Mouse (Mus musculus): ENCODE results near the gene Ccn1.
A peak's percentile ranks its signal among the peaks of the same experiment; 100 is the strongest.

Gene Ccn1

DNA sequence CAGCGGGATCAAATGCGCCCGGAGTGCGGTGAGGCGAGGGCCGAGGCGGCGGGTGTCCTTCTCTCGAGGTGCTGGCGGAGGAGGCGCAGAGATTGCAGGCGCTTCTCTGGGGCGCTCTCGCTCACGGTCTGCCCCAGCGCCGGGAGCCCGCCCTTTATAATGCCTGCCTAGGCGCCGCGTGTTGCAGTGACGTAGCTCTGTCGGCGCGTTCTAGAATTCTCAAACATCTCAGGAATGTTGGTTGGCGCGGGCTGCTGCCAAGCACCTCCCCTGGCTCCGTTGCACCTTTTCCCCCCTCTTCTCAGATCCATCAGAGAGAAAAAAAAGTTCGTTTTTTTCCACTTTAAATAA is at the start of gene Ccn1:
Gene Ccn1 (minus strand): TSS at position 130 of the 351 bp plus-strand sequence.
- DNase-seq: peak; percentile 95

DNA sequence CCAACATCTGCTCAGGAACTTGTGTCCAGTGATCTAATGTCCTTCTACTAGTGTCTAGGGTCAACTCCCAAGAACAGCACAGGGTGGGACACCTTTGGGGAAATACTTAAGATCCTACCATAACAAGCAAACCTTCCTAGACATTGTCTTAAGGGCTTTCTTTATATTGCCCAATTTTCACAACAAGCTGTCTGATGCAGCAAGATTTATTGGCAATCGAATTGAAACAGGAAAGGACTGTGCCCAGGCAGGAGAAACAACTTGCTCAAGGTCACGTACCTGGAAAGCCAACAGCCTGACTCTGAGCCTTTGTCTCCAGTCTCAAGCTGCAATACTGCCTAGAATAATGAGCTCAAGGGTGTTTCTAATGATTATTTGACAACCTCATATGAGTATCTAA is 43.6 kb upstream of the Ccn1 start:
- no peak for DNase-seq

DNA sequence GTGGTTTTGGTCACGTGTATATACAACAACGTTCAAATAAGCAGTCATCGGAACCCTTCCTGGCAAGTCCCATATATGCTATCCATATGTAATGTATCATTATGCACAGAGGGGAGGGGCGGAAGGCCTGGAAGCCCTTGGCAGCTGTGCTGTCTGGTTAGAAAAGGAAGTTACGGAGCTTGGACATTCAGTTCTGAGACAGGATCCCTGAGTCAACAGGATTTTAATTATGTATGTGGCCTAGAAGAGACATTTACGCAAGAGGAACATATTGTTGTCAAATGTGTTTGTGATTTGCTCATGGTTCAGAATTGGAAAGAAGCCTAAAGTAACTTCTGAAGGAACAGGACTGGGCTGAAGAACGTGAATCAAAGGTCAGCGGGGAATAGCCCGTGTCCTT is 42.3 kb upstream of the Ccn1 start:
- DNase-seq: peak; percentile 26

DNA sequence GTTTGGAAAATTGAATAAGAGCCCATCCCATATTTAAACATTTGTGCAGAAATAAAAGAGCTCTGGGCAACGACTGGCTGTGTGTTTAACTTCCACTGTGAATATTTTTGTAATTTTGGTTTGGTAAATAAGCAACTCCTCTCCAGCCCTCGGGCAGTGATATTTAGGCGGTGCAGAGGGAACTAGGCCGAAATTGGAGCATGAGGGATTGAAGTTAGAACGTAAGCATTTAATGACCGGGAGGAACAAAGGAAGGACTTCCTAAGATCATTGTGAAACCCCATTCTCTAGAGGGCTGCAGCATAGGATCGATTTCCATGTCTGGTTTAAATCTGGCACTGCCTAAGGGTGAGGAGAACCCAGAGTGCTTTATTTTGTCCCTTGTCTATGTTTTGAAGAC is 41.6 kb upstream of the Ccn1 start:
- no peak for DNase-seq

DNA sequence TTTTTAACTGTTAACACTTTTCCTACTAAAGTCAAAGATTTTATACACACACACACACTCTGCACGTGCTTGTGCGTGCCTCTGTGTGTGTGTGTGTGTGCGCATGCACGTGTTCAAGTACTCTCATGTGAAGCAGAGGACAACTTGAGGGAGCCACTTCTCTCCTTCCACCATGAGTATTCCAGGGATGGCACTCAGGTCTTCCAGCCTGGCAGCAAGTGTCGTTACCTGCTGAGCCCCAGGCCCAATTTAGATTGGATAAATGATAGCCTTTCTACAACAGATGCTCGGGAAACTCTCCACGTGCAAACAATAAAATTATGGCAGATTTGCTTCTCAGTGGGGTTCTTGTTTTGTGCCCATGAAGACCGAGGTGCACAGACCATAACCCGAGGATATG is 39.5 kb upstream of the Ccn1 start:
- no peak for DNase-seq

DNA sequence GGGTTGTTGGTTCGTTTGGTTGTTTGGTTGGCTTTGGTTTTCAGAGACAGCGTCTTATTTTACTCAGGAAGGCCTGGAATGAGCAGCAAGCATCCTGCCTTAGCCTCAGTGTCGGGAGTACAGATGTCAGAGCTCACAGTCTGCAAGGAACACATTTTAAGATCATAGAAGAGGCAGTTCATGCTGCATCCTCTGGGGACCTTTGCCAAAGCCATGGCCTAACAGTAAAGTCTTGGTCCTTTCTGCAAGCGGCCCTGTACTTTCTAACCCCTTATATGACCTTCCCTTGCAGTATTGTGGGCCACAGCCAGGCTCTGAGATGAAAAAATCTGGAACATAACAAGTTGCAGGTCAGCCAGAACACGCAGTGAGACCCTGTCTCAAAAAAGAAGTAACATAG is 38.1 kb upstream of the Ccn1 start:
- peak; percentile 13 for DNase-seq

DNA sequence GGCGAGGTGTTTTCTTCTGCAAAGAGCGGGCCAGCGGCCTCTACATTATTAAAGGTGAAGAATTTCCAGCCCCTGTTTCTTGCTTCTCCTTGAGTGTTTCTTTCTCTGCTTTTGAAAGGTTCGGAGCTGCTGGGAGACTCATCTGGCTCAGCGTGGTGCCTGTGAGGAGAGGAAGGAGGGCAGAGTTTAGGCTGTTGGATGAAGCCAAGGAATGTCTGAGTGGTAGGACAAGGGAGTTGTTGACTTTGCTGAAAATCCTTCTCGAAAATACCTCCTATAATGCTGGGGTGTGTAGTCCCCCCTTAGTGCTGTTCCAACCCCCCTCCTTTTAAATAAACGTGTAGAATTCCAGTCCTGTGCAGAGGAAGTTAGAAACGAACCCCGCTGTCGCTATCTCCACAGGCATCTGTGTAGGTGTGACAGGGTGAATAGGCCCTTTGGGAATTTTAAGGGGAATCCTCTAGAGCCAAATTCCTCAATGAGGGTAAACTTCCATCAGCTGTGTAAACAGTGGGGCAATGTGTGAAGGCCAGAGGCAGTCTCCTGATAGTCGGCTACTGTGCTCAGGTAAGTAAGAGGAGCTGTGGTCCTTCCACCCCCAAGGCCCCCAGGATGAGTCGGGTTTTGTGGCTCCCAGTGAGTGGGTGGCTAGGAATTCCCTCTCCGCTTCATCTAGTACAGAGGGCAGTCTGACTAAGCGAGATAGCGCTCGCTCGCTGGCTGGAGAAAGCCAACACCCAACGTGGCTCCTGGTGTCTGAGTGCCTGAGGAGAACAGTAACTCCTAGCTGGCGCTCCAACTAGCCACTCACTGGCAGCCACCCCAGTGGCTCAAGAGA is 35.0 kb upstream of the Ccn1 start:
- DNase-seq: no peak

DNA sequence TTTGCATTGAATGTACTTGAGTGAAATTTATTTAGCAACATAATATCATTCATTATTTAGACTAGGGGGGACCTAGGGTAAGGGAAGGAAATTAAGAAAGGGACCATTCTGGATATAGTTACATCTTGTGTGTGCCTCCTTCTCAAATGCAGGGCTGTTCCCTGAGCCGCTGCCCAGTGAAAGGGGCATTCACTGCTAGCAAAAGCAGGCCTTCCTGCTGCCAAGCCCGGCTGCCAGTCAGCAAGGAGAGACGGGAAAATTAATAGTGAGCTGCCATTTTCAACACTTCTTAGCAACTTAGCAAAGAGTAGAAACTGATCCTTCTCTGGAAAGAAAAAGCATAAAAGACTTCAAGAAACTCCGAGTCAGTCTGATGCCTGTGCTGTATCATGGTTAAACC is 34.4 kb upstream of the Ccn1 start:
- DNase-seq: no peak

DNA sequence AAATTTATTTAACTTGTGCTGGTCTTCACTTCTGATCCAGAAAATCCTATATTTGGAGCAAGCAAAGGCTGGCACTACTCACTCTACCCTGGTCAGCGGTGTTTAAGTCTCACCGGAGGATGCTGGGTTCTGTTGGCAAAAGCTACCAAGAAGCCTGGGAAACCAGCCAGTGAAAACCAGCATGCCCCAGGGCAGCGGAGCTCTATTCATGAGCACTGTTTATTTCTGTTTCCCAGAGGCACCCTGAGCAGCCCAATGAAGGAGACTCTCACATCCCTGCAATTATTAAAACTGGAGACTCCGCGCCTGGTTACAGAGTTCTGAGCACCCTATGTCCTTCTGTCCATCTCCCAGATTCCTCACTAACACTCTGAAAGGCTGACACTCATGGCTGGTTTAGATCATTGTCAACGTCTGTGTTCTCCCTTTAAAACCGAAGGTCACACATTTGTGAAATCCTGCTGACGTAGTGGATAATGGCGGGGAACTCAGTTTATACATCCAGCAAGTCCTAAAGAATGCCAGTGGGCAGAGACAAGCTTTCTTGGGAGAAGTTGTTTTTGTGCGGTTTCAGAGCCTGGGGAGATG is 31.7 kb upstream of the Ccn1 start:
- peak; percentile 61 for DNase-seq

DNA sequence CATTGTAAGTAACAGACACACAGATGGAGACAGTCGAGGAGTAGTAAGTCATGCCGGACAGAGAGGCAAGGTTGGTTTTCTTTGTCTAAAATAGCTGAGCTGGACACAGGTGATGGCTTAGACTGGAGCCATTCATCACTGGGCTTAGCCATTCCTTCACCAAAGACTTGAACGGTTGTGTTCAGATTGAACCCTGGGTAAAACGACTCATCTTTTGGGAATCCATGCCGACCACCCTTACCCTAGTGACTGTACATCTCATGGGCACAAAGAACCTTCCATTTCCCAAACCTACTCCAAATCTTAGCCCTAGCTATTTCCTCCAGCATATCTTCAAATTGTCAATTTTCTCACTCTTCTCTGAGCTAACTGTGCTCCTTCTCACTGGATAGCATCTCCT is 30.9 kb upstream of the Ccn1 start:
- no peak for DNase-seq

DNA sequence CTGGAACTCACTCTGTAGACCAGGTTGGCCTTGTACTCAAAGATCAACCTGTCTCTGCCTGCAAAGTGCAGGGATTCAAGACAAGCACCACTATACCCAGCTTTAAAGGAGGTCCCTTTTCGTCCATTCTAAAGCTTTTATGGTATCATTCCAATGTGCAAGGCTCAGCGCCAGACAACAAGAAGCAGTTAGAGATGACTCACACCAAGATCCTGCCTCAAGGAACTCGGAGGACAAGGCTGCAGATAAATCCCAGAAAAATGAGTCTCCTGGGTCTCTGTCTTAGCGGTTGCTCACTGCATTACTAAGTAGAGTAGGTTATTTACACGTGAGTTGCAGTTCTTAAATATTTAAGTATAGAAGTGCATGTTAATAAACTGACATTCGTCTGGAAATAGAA is 26.4 kb upstream of the Ccn1 start:
- DNase-seq: no peak

DNA sequence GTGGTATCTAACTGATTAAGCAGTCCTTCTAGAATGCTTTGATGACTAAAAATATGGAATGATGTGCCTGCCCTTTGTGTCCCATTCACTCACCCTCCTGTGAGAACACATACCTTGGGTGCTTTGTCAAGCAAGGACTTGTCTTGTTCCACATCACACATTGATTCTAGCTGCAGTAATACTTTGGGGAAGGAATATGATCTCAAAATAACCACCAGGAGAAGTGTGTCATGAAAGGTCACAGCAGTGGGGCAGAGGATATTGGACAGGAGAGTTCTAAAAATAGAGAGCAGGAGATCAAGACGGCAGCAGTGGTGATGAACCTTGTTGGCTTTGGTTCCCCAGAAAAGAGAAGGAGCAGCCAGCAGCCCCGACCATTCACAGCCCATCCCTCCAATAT is 25.0 kb upstream of the Ccn1 start:
- no peak for DNase-seq

DNA sequence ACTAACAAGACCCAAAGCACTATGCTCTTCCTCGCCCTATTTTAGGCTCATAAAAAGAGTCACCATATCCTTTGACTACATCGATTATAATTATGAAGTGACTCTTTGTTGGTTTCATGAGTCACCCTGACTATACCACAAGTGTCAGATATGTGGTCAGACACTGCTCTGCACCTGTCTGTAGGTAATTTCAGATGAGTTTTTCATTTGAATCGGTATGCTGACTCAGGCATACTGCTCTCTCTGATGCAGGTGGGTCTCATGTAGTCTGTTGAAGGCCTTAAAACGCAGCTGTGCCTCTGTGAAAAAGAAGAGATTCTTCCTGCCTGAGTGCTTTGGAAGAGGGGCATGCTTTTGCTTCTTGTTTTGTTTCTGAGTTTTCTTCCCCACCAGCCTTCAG is 16.6 kb upstream of the Ccn1 start:
- DNase-seq: no peak

DNA sequence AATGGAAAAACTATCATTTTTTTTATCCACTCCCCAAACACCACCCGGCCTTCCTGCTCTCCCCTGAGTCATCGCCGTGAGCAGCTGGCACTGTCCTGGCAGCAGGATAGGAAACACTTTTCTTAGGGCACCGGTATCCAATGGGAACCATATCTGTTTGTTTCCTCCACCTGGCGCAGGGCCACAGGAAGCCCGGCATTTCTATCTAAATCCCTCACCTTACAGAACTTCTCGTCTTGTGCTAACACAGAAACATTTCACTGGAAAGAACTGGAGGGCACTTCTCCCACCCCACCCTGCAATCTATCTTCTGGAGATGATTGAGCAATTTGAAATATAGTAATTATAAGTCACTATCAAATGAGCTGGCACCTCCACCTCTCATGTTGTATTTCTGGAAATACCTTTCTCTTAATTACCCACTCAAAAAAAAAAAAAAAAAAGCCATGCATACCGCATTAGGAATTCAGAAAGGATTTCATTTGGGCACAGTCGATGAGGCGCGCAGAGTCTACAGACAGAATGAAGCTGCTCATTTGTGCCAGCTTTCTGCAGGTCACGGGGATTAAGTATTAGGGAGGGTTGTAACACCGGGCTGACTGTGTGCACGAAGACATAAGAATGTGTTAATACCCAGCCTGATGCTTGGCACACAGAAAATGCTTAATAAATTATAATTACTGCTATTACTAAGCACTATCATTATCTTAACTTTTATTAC is 7.4 kb upstream of the Ccn1 start:
- DNase-seq: no peak

DNA sequence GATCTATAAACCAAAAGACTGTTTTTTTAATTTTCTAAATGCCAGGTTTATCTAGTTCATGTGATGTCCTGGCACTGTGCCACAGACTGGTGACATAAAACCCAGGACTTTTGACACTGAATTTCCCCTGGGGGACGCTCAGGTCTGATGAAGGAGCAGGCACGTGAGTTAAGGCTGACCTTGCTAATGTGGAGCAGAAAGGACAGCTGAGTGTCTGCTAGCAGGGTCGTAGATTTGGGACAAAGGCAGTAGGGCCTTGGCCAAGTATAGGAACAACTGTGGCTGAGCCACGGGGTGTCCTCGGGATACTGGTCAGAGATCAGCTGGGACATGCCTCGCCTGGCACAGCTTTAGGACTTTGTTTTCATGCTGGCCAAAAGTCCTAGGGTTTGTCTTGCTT is 5.2 kb upstream of the Ccn1 start:
- no peak for DNase-seq

DNA sequence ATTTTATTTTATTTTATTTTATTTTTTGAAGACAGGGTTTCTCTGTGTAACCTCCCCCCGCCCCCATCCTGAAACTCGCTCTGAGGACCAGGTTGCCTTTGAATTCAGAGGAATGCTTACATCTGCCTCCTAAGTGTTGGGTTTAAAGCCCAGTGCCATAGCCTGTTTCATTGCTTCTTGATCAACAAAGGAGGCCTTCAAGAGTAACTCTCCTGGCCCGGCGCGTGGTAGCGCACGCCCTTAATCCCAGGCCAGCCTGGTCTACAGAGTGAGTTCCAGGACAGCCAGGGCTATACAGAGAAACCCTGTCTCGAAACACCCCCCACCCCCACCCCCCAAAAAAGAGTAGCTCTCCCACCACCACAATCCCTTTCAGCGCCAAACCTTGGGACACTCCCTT is 4.2 kb upstream of the Ccn1 start:
- no peak for DNase-seq

DNA sequence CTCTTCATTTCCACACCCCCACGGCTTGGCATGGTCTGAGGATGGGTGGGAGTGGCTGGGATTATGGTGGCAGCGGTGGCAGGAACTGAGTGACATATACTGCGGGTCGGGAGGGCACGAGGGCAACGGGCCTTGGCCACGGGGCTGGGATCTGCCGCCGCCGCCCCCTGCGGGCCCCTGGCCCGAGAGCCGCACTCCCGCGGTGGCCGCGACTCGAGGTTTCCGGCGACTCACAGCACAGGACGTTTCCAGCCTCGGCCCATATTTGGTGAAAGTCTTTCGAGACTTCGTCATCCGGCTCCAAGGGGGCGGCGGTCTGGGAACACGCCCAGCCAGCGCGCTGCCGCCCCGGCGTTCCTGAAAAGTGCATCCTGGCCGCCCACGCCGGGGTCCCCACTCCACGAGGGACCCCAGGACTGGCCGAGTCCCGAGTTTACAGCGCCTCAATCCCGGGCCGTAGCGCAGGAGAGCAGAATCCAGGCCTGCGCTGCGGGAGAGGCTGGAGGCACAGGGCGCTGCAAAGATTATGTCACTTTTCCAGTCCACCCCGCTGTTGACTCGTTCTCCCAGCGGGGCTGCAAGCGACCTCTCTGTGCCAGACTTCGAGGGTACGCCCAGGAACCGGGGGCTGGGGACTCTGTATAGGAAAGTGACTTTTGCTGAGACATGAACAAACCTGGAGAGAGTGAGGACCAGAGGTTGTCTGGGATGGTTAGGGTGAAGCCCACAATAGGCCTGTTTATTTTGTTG is 3.6 kb upstream of the Ccn1 start:
- DNase-seq: peak; percentile 72

DNA sequence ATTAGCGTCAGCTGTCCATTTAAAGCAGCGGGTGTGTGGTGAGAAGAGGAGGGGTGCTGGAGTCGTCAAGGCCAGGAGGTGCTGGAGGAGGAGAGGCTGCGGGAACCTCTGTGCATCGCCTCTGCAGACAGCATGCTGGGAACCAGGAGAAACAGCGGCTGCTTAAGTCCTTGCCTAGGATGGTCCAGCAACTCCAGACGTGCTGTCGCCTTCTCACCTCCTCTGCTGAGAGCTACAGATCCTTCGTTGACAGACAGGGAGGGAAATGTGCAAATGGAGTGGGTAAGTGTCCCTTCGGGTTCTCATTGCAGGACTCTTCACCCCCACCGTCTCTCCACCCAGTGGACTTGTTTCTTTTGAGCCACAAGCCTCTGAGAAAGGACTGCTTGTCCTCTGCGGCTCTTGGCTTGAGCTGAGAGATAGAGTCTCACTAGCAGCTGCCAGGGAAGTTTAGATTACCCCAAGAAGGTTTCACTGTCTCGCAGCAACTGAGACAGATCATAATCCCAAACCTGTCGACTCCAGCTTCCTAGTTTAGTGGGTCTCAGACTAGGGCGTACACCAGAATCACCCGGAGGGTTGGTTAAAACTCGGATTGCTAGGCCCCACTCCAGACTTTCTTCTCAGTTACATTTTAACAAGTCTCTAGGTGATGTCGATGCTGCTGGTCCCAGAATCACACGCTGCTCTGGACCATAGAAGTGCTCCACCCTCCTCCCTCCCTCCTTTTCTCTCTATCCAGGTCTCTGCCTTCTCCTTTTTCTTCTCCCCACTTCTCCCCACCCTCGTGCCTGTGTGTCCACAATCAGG is 2.7 kb upstream of the Ccn1 start:
- DNase-seq: peak; percentile 25

DNA sequence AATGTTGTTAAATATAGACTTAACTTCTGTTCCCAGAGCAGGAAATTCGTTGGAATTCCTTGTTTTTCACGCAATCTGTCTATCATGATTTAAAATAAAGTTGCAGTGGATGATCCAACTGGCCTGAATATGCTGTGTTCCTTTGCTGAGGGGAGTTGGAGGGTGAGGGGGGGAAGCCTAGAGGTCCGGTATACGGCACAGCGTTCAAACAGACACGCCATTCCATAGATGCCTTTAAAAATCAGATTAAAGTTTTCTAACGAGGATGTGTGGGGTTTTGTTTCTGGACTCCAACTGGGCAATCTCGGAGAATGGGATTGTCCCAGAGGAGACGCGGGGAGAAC is 2.2 kb upstream of the Ccn1 start:
- DNase-seq: no peak

DNA sequence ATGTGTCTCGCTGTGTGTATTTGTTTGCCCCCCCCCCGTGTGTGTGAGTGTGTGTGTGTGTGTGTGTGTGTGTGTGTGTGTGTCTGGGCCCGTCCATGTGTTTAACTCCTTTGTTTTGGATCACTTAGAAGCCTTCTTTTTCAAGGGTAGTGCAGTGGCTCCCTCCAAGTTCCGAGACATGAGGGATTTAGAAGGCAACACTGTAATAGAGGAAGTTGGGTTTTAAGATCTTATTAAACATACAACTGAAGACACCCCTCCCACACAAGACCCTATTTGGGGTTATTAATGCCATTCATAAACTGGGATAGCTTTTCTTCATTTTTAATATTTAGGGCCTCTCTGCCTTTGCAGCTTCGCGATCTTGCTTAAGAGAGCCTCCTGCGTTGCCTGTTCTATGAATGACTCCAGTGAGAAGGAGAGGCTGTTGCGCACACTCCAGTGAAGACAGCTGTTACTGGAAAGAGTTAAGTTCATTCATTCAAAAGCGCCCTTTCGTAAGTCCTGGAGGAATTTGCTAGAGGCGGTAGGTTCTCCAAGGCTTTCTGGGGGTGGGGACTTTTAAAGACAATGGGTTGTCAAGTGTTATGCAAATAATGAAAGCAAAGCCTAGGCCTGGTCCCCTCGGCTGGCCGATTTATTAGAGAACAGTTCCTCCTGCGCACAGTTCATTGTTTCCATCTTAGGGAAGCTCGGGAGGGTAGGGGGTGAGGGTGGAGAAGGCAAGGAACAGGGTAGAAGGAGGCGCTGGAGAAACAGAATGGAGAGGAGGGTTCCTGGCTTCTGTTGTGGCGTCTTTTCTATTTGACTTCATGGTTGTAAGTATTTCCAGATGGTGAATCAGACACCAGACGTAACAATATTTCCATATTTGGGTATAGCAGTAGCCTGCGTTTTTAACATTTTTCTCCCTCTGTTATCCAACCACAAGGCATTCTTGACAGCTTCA is 1.5 kb upstream of the Ccn1 start:
- peak; percentile 29 for DNase-seq

DNA sequence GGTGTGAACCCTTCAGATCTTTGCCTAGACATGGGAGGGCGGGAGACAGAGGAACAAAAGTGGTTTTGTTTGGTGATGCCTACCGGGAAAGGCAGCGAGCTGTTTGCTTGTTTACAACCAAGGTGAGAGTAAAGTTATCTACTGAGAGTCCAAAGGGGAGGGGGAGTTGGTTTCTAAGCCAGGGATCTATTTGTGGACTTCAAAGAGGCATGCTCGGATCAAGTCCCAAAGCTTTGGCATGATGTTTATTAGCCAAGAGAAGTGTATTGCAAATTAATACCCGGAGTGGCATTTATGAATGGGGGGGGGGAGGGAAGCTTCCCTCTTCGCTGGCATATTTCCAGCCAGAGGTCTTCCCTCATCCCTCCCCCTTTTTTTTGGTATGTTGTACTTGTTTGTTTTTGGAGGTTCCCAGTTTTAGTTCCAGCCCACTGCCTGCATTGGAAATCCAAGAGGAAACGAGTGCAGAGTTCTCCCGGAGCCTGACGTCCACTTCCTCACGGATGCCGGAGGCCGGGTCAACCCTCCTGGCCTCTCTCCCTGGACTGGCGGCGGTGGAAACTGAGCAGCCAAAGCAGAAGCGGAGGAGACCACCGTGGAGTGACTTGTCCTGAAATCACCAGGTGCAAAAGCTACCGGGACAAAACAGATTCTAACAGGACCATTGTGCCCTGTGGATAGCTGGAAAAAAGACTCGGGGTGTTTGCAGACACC is 674 bp upstream of the Ccn1 start:
- peak; percentile 80 for DNase-seq
